Mouse (Mus musculus): Measurements from ENCODE around the gene Prkrip1. TPM values are rescaled to one million over a fixed set of nuclear protein-coding genes. Genes with fewer than 3 reads are reported as not detected.

Gene Prkrip1
- total and polyA plus RNA-seq, 3 experiments = 45.5 to 94.8 (median 47.7) TPM

- Histone ChIP-seq H3K9me3 (replicated peaks; ENCODE audit: low read length) (no peaks in the 10 kb centered on the region), H3K27ac (ENCODE audit: insufficient read depth, low read depth) (no peak overlapping the region), H3K9ac (ENCODE audit: insufficient read depth, low read depth) (no peak overlapping the region), H3K36me3 (replicated peaks in 1 of 2; ENCODE audit: control insufficient read depth in 1 of 2, insufficient read depth in 1 of 2, low read length in 1 of 2) (peaks cover 0 to 58% of the 10 kb centered on the region in 2 experiments), H3K4me2 (ENCODE audit: insufficient read depth, low read depth, poor library complexity, severe bottlenecking) (no peak overlapping the region), H3K79me2 (replicated peaks; ENCODE audit: control insufficient read depth, extremely low read depth, insufficient read depth, poor library complexity, severe bottlenecking) (no peaks in the 10 kb centered on the region), H3K4me1 (ENCODE audit: control insufficient read depth in 1 of 2, insufficient read depth in 2 of 2) (peaks cover 7 to 37% of the 10 kb centered on the region in 2 experiments; a peak in 3 of 4 replicates), H3K4me3 (replicated peaks in 1 of 3; ENCODE audit: low read depth in 2 of 3, low read length in 2 of 3, poor library complexity in 1 of 3) (no peak overlapping the region), H3K27me3 (replicated peaks) (no peaks in the 10 kb centered on the region)
- dilution Hi-C loops (cut with MboI; ENCODE audit: extremely low pct_ligation_motif_present, extremely low pct_unique_long_range_greater_than_20kb, low sequenced_read_pairs) (no loop called here), in situ Hi-C loops (cut with MboI; ENCODE audit: low pct_ligation_motif_present, low pct_unique_long_range_greater_than_20kb, low sequenced_read_pairs) (no loop called here)
- no peak for TF ChIP-seq E2F4 (IDR thresholded peaks at IDR 0.05; ENCODE audit: insufficient replicate concordance, low read depth, low read length)
- no peak for DNase-seq (ENCODE audit: extremely low read depth)
Measured at GRCm38 (mm10) chr5:136237607-136238006, 38.8 kb upstream of the Prkrip1 start.

GRCm38 (mm10) chr5:136236611-136237010 is 37.8 kb upstream of the Prkrip1 start:
- no peak overlapping the region for H3K27ac ChIP-seq (ENCODE audit: insufficient read depth, low read depth)
- H3K4me1 ChIP-seq (ENCODE audit: control insufficient read depth in 1 of 2, insufficient read depth in 2 of 2) = peaks cover 7 to 31% of the 10 kb centered on the region in 2 experiments; a peak in 3 of 4 replicates
- TF ChIP-seq MEF2A (IDR thresholded peaks at IDR 0.05; ENCODE audit: borderline replicate concordance, low read depth, low read length) = no peak
- TF ChIP-seq TBP (conservative IDR thresholded peaks at IDR 0.05; ENCODE audit: low read depth, low read length) = no peak
- TF ChIP-seq ZKSCAN1 (IDR thresholded peaks at IDR 0.05; ENCODE audit: borderline replicate concordance, low read depth, low read length) = no peak
- no peak for TF ChIP-seq CTCF (conservative IDR thresholded peaks at IDR 0.05 in 1 of 2, IDR thresholded peaks at IDR 0.05 in 1 of 2; ENCODE audit: low read depth in 2 of 2, low read length in 2 of 2)
- TF ChIP-seq EP300 (IDR thresholded peaks at IDR 0.05; ENCODE audit: low read length) = no peak
- no peak for DNase-seq (ENCODE audit: extremely low read depth)
- no peaks in the 10 kb centered on the region for H3K27me3 ChIP-seq (replicated peaks)
- dilution Hi-C loops (cut with MboI; ENCODE audit: extremely low pct_ligation_motif_present, extremely low pct_unique_long_range_greater_than_20kb, low sequenced_read_pairs) = no loop called here
- no peaks in the 10 kb centered on the region for H3K9me3 ChIP-seq (replicated peaks; ENCODE audit: low read length)
- H3K9ac ChIP-seq (ENCODE audit: insufficient read depth, low read depth) = no peak overlapping the region
- no peak overlapping the region for H3K4me3 ChIP-seq (replicated peaks in 1 of 3; ENCODE audit: low read depth in 2 of 3, low read length in 2 of 3, poor library complexity in 1 of 3)
- no peak overlapping the region for H3K4me2 ChIP-seq (ENCODE audit: insufficient read depth, low read depth, poor library complexity, severe bottlenecking)
- peaks cover 6 to 64% of the 10 kb centered on the region in 2 experiments for H3K36me3 ChIP-seq (replicated peaks in 1 of 2; ENCODE audit: control insufficient read depth in 1 of 2, insufficient read depth in 1 of 2, low read length in 1 of 2)
- in situ Hi-C loops (cut with MboI; ENCODE audit: low pct_ligation_motif_present, low pct_unique_long_range_greater_than_20kb, low sequenced_read_pairs) = no loop called here
- H3K79me2 ChIP-seq (replicated peaks; ENCODE audit: control insufficient read depth, extremely low read depth, insufficient read depth, poor library complexity, severe bottlenecking) = no peaks in the 10 kb centered on the region

- Histone ChIP-seq H3K27ac (ENCODE audit: insufficient read depth, low read depth) (no peak overlapping the region), H3K4me3 (replicated peaks in 1 of 3; ENCODE audit: low read depth in 2 of 3, low read length in 2 of 3, poor library complexity in 1 of 3) (no peak overlapping the region), H3K4me2 (ENCODE audit: insufficient read depth, low read depth, poor library complexity, severe bottlenecking) (no peak overlapping the region), H3K4me1 (ENCODE audit: control insufficient read depth in 1 of 2, insufficient read depth in 2 of 2) (peaks cover 4 to 34% of the 10 kb centered on the region in 2 experiments; a peak in 3 of 4 replicates), H3K79me2 (replicated peaks; ENCODE audit: control insufficient read depth, extremely low read depth, insufficient read depth, poor library complexity, severe bottlenecking) (no peaks in the 10 kb centered on the region), H3K27me3 (replicated peaks) (no peaks in the 10 kb centered on the region), H3K9ac (ENCODE audit: insufficient read depth, low read depth) (no peak overlapping the region), H3K9me3 (replicated peaks; ENCODE audit: low read length) (no peaks in the 10 kb centered on the region), H3K36me3 (replicated peaks in 1 of 2; ENCODE audit: control insufficient read depth in 1 of 2, insufficient read depth in 1 of 2, low read length in 1 of 2) (peaks cover 9 to 74% of the 10 kb centered on the region in 2 experiments)
- TF ChIP-seq MEF2A (IDR thresholded peaks at IDR 0.05; ENCODE audit: borderline replicate concordance, low read depth, low read length) = peak; percentile 54; the same call in 1 of the 2 replicates
- no peak for TF ChIP-seq EP300 (IDR thresholded peaks at IDR 0.05; ENCODE audit: low read length)
- no peak for TF ChIP-seq HCFC1 (IDR thresholded peaks at IDR 0.05; ENCODE audit: low read depth, low read length)
- peak; percentile 33; the same call in 1 of the 2 replicates for TF ChIP-seq ETS1 (conservative IDR thresholded peaks at IDR 0.05; ENCODE audit: low read depth, low read length)
- no peak for TF ChIP-seq UBTF (IDR thresholded peaks at IDR 0.05; ENCODE audit: low read depth, low read length)
- TF ChIP-seq JUN (IDR thresholded peaks at IDR 0.05; ENCODE audit: insufficient read depth, low read depth, low read length) = no peak
- TF ChIP-seq USF1 (IDR thresholded peaks at IDR 0.05; ENCODE audit: low read depth, low read length) = no peak
- TF ChIP-seq ZC3H11A (IDR thresholded peaks at IDR 0.05; ENCODE audit: low read depth, low read length) = no peak
- TF ChIP-seq SMC3 (IDR thresholded peaks at IDR 0.05; ENCODE audit: low read depth, low read length) = no peak
- TF ChIP-seq GABPA (IDR thresholded peaks at IDR 0.05; ENCODE audit: insufficient replicate concordance, low read depth, low read length) = no peak
- TF ChIP-seq TCF12 (IDR thresholded peaks at IDR 0.05; ENCODE audit: low read depth, low read length) = peak; percentile 45; the same call in 1 of the 2 replicates
- peak; percentile 63; the same call in 1 of the 2 replicates for TF ChIP-seq IRF4 (IDR thresholded peaks at IDR 0.05; ENCODE audit: low read depth, low read length)
- TF ChIP-seq NELFE (IDR thresholded peaks at IDR 0.05; ENCODE audit: low read depth, low read length) = no peak
- TF ChIP-seq CTCF (conservative IDR thresholded peaks at IDR 0.05 in 1 of 2, IDR thresholded peaks at IDR 0.05 in 1 of 2; ENCODE audit: low read depth in 2 of 2, low read length in 2 of 2) = no peak
- TF ChIP-seq BHLHE40 (IDR thresholded peaks at IDR 0.05; ENCODE audit: low read depth, low read length) = peak; percentile 25; the same call in 1 of the 2 replicates
- in situ Hi-C loops (cut with MboI; ENCODE audit: low pct_ligation_motif_present, low pct_unique_long_range_greater_than_20kb, low sequenced_read_pairs) (no loop called here), dilution Hi-C loops (cut with MboI; ENCODE audit: extremely low pct_ligation_motif_present, extremely low pct_unique_long_range_greater_than_20kb, low sequenced_read_pairs) (no loop called here)
- peak; percentile 64 for DNase-seq (ENCODE audit: extremely low read depth)
Measured at GRCm38 (mm10) chr5:136230348-136231035, 31.7 kb upstream of the Prkrip1 start.

All from CH12.LX (cell line).